Mouse (Mus musculus) lung, adult 18-20 months (tissue): ENCODE measurements around the gene Gorasp2.

Experiments used
- DNase-seq, 2 experiments: peaks; one replicate each; pipeline ENCODE4 v3.0.0; 2022; ENCODE audit warnings: mixed read lengths in 2 of 2

Gene Gorasp2

DNA sequence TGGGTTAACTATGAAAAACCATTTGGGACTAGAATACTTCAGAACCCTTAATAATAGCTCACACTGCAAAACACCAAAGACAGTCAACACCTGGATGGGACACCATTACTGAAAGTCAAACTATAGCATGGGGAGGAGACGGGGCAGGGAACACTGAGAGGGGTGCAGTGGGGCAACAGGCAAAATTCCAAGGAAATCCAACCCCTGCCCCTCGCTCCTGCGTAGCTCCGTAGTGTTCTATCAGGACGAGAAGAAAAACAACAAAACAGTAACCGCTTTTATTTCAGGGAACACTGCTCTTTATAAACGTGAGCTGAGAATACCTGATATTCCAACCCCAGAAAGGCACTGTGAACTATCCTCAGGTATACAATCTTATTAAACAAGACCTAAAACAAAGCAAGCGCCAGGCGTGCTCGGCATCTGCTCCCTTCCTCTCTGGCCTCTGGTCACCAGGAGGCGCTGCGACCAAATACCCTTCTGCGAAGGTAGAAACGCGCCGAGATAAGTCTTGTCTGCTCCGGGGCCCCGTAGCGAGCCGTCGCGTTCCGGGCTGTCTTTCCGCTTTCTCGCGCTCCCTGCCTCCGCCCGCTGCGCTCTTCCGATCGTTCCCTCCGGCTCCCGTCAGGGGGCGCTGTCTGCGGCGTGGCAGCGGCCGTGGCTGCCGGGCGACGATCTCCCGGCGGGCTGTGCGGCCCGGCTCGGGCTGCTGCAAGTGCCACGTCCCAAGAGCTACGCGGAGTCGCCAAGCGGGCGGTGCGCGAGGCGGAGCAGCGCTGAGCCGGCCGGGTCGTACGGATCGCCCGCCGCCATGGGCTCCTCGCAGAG is at the start of gene Gorasp2:
Gene Gorasp2 (plus strand): TSS at position 690 of the 828 bp plus-strand sequence.
- DNase-seq: peak; percentile 95 to 97

DNA sequence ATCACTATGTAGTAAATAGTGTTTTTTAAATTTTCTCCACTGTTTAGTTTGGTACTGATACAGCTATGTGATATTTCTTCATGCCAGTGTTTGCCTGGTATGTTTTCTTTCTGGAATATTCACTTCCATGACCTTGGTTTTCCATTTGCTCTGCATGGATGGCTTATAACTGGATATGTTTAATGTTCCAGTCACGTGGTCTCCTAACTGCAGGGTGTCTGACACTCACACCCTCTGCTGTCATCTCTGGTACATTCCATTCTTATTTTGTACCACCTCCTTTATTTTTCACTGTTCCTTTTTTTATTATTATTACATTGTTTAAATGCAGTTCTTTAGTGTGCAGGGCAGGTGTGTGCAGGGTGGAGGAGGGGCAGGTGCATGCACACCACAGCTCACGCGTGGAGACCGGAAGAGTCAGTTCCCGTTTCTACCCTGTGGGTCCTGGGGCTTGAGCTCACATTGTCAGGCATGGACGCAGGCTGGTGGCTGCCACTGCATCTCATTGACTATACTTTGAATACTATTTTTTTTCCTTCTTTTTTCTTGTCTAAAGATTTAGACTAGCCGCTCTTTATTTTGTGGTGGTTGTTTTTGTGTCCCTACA is 46.5 kb upstream of the Gorasp2 start:
- peak in 1 of 2 experiments; percentile 15 for DNase-seq

DNA sequence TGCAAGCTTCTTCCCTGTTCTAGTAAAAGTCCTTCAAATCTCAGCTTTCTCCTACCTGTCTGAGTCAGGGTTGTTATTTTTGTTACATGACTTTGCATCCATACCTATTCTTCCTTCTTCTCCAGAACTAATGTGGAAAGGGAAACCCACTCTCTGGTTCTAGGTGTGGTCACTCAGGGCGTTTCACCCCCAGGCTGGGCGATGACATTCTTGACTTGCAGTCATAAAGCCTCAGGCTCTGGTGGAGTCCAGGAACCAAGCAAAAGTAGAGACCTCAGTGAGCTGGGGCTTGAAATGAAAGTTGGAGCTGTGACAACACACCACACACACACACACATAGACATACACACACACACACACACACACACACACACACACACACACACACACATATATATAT is 45.3 kb upstream of the Gorasp2 start:
- no peak for DNase-seq

DNA sequence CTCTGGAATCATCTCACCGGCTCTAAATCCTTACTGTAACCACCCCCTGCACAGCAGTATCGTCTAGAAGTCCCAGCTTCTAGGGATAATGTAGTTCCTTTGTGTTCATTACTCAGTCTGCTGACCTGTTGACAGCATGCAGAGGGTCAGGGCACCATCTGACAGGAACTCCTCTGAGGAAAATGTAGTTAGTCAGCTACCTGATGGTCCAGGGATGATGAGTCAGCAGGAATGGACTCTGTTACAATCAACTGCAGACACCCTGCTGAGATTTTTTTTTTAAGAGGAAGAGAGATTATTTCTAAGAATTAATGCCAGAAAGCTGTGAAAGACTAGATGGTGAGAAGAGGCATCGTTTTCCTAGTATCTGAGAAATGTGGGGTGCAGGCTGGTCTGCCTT is 44.8 kb upstream of the Gorasp2 start:
- no peak for DNase-seq

DNA sequence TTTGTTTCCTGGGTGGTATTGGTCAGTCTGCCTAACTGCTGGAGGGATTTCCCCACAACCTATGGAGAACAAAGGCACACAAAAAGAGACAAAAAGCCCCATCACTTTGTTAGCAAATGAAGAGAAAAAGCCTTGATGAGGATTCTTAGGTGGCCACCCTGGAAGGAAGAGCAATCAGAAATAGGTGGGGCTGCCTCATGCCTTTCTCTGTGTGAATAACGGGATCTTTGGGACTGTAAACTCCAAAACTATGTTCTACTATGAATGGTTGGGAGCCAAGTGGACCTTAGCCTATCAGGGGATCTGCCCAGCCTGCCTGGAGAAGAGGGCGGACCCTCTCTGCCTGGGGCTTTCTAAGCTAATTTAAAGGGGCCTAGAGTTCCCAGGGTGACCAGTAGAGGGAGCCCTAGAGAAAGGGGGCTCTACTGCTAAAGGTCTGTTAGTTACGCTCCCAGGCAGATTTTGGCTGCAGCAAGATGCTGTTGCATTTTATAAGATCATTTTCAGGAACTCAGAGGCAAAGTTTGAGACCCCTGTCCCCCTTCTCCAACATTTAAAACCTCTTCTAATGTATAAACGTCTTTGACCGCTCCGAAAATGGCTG is 42.0 kb upstream of the Gorasp2 start:
- DNase-seq: no peak

DNA sequence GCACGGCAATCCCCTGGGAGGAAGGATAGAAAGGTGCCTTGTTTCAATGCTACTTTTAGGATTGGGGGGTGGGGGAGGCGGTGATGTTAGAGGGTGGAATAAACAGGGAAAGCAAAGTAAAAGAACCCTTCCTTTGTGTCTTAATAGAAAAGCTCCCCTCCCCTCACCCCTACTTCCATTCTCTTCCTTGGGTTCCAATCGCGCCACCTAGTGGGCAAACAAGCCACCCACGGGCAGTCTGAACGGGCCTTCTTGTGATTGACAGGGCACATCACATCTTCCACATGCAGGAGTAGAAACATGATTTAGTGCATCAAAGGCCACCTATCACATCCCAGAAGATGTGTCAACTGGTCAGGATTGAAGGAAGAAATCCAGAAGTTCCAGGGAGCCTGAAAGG is 41.2 kb upstream of the Gorasp2 start:
- DNase-seq: no peak

DNA sequence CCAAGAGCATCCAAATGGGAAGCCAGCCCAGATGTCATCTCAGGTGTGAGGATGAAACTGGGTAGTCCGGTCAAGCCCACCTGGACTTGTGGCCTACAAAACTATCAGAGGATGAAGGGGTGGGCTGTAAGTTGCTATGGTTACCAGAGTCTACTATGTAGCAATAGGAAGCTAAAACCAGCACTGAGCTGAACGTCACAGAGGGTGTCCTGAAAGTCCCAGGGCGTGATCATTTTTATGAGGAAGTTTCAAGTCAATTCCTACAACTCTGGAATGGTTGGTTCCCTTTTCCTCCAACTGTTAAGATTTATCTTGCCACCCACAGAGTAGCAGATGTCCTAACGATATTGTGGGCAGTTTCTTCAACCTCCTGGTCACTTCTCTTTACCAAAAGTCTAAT is 39.1 kb upstream of the Gorasp2 start:
- DNase-seq: no peak

DNA sequence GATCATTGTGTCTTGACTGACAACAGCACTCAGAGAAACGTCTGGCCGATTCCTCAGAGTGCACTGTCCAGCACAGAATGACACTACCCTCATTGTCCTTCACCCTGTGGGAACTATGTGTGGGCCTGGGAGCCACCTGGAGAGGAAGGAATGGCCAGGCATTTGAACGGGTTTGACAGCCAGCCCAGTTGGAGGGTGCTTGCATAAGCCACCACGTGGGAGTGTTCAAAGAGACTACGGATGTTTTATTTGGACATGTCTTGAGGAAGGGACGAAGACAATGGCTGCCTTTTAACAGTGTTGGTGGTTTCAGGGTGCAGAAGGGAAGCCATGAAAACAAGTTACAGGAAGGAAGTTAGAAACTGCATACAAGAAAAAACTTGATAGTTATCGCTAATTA is 35.6 kb upstream of the Gorasp2 start:
- no peak for DNase-seq

DNA sequence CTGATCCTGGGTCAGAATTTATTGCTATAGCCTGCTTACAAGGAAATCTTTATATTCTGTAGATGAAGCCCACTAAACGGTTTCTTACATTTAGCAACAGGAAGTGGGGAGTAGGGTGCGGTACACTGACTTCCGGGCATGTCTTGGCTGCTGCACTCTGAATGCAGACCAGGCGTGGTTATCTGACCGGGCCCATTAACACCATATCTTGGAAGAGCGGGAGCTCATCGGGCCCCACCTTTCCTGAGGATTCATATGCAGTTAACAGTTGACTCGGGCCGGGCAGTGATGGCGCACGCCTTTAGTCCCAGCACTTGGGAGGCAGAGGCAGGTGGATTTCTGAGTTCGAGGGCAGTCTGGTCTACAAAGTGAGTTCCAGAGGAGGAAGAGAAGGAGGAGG is 33.0 kb upstream of the Gorasp2 start:
- no peak for DNase-seq

DNA sequence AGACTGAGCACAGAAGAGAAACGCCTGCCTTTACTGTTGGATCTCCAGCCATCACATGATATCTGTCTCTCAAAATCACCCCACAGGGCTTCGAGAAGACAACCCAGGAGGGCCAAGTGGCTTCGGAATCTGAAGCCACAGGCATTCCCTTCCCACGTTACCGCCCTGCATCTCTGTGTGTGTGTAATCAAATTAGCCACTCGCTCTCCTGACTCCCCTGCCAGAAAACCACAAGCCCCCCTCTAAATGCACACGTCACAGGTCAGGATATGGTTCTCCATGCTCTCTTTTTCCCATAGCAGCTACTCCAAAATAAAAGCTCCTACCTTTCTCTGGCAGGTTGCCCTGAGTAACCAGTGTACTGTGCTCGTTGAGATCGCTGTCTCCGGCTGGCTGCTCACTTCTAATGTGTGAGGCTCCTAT is 32.0 kb upstream of the Gorasp2 start:
- DNase-seq: peak; percentile 4 to 24

DNA sequence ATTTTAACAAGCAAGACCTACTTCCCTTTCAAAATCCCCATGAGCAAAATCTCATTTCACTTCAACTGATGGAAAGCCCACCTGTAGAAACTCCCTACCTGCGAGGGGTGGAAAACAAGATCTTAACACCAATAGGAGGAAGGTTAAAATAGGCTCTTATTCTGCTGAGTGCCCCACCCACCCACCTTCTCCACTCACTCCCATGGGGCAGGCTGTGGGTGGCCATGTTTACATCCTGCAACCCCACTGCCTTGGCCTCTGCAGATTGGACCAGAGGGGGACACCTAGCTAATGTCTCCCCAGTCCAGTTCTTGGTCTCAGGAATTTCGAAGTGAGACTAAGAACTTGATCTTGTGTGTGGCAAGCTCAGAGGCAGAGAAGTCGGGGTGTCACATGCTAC is 31.5 kb upstream of the Gorasp2 start:
- no peak for DNase-seq

DNA sequence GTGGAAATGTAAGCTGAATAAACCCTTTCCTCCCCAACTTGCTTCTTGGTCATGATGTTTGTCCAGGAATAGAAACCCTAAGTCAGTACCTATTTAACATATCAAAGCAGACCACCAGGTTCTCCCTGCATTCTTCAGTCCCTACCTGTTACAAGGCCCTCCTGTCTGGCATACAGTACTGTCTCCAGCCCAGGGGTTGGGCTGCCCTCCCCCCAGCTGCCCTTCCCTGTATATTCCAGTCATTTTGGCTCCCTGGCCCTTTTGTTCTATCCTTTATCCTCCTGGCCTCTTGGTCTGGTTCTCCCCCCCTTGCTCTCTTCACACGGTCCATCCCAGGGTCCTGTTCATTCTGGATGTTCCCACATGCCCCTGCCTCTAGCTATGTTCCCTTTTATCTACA is 30.1 kb upstream of the Gorasp2 start:
- no peak for DNase-seq

DNA sequence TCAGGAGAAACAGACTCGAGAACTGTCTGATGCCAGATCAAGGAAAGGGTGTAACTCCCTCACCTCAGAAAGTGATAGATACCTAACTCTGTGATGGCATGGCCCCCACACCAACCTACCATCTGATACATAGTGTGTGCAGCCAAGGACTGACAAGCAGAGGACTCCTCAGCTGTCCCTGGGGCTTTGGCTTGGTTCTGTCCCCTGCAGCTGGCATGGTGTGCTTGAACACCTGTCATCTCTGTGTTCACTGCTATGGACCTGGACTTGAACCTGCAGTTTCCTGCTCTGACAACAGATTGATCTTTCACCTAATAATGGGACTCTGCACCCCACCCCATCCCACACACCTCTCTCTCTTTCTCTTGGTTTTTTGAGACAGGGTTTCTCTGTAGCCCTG is 29.0 kb upstream of the Gorasp2 start:
- no peak for DNase-seq

DNA sequence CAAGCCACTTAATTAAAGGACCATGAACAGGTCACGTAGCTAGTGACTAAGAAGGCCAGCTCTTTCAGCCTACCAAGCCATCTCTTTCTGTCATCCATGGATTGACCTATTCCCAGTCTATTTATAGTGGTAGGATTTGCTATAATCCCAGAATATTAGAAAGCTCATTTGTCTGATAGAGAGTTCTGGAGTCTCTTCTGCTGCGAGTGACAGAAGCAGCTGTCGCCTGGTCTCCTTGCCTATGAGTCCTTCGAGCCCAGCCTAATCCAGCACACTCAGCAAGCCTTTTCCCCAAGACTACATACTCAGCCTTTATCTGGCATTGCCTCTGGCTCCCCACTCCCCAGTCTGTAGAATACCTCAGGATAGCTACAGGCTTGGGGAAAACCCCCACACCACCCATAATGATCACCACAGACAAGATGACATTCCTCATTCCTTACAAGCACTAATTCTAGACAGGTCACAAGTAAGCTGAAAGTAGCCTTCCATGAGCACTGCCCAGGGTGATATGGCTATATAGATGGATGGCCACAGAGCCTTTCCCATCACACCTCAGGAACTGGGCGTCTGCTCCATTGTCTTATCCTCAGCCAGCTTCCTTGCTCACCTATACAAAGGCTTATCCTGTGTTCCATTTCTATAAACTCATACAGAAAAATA is 27.2 kb upstream of the Gorasp2 start:
- no peak for DNase-seq

DNA sequence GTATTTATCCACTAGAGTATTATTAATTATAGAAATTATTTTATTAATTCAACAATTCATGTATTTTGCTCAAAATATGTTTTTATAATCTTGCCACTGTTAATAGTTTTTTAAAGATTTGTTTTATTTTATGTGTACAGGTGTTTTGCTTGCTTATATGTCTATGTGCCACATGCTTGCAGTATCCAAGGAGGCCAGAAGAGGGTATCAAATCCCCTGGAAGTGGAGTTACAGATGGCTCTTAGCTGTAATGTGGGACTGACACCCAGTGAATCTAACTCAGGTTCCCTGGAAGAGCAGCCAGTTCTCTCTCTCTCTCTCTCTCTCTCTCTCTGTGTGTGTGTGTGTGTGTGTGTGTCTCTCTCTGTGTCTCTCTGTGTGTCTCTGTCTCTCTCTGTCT is 20.4 kb upstream of the Gorasp2 start:
- no peak for DNase-seq

DNA sequence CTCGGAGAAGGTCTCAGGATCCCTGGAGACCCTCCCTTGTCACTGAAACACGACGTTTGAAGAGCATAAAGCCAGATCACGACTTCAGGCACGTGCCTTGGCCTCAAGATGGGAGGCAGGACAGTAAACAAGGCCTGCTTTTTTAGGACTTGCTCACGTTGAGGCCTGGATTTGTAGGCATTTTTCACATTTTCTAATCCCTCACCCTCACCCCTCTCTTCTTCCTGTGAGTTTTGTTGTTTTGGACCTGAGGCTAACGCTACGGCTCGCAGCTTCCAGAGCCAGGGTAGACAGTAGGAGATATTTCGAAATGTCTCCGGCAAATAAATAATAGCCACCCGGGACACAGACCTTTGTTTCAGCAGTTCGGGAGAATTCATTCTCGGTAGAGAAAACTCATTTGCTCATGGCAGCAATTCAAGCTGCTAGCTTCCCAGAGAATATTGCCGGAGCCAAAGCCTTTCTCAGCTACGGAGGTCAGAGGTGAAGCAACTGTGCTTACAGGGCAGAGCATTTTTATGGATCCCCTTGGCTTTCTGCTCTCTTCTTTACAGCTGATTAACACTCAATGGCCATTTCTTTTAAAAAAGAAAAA is 18.3 kb upstream of the Gorasp2 start:
- no peak for DNase-seq

DNA sequence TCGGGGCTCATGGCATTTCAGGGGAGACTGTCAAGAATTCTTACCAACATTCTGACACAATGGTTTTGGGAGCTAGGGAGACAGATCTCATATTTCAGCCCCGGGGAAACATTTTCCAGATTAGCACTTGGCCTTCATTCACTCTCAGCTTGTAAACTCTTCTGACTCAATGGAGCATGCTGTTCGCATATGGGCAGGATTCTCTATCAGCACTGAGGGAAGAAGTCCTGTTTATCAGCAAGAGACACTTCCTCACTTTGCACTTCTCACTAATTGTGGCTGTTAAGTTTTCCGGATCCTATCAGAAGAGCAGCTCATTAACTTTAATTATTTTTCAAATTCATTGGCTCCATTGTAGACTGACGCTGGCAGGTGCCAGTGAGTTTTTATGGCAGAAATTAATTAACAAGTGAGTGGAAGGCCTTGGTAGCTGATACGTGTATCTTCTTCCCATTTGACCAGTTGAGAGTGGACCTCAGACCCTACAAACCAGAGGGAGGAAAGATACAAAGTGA is 16.1 kb upstream of the Gorasp2 start:
- DNase-seq: no peak

DNA sequence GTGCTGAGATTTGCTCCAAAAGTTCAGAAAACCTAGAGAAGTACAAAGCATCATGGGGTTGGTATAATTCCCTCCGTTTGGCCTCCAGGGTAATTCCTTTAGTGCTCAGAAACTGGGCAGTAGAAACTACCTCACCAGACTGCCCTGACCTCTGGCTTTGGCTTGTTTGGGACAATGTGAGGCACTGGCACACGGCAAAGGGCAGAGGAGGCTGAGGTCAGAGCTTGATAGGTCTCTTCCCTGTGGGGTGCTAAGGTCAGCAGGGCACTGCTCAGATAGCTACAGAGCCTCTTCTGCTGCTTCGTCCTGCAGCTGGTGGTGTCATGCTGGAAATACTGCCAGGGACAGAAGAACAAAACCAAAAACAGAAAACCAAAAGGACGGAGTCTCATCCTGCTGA is 13.7 kb upstream of the Gorasp2 start:
- DNase-seq: no peak

DNA sequence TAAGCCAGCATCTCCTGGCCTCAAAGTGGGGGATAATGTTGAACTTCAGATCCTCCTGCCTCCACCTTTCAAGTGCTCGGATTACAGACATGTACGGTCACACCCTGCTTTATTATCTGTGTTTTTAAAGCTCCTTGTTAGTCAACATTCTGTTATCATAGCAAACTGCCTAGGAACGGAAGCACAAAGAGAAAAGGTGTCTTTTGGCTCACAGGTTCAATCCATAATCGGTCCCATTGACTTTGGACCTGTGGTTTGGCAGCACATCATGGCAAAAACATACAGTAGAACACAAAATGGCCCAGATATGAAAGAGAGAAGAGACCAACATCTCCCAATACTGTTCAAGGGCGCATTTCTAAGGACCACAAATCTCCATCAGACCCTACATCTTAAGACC is 13.1 kb upstream of the Gorasp2 start:
- DNase-seq: no peak

DNA sequence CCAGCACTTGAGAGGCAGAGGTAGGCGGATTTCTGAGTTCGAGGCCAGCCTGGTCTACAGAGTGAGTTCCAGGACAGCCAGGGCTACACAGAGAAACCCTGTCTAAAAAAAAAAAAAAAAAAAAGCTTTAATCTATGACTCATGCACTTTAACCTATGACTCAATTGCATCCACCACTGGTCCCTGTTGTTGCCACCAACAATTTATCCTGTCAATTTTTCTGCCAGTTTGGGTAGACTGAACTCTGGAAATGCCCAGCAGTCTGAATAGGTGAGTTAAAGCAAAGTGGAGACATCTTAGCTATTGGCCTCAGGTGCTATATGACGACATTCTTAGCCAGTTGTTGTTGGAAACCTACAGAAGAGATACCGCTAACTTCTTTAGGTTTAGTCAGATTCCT is 11.9 kb upstream of the Gorasp2 start:
- DNase-seq: no peak

DNA sequence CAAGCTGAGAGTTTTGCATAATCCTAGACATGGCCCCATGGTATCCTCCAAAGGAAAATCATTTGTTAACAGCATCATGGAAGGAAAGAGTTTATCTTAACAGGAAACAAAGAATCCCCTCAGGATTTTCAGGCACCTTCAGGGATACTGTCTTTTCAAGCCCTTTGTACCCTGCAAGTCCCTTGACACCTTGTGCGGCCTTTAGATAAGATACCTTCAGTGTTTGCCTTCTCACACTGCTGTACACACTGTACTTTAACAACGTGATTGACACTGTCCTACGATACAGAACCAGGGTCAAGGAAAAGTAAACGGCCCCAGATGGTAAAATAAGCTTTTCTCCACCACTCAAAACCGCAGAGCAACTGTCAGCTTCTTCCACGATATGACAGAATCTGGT is 9.6 kb upstream of the Gorasp2 start:
- no peak for DNase-seq

DNA sequence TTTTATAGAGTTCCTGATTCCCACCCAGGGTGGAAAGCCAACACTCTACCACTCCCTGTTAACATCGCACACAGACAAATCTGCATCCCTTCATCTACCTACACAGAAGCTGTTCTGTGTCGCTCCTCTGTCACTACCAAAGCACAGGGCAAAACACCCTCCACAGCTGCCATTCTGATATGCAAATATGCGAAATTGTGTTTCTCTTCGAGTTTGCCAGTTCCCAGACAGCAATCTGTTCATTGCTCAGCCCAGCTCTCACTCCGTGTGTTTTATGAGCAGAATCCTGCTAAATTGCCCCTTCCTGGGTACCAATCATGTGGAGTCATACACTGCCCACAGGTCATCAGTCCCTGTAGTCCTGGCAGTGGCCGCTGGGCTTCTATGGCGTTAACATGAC is 4.3 kb upstream of the Gorasp2 start:
- no peak for DNase-seq
